Mouse (Mus musculus): ENCODE data around the gene Limk1.

DNA sequence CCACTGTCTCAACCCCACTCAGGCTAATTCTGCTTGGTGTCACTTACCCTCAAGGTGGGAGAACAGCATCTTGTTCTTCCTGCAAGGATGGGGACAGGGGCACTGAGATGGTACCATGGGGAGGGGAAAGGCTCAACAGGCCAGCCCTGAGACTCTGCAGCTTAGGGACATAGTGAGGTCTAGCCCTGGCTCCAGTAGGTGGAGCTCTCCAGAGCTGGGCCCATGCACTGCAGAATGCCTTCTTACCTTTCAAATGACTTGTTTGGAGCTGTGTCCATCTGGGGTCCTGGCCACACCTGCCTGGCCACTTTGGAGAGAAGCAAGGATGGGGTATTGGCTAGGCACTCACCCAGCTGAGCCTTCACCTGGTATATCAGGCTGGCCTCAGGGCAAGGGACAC lies 82.1 kb downstream of the Limk1 start:
- TF ChIP-seq POLR2A (IDR thresholded peaks at IDR 0.05; ENCODE audit: insufficient read length, low read depth) (no peak), MYOG (IDR thresholded peaks at IDR 0.05; ENCODE audit: control insufficient read depth in 1 of 3, insufficient read depth in 1 of 3, insufficient read length in 2 of 3, low read depth in 2 of 3) (no peak), SRF (IDR thresholded peaks at IDR 0.05; ENCODE audit: control insufficient read depth, insufficient read length, low read depth) (no peak), MYOD1 (IDR thresholded peaks at IDR 0.05; ENCODE audit: control insufficient read depth in 1 of 3, insufficient read length in 2 of 3, low read depth in 2 of 3) (no peak), POLR2AphosphoS2 (IDR thresholded peaks at IDR 0.05; ENCODE audit: insufficient read length, low read depth) (no peak), TCF12 (IDR thresholded peaks at IDR 0.05; ENCODE audit: insufficient read depth, poor library complexity, severe bottlenecking) (no peak)
